Mouse (Mus musculus) spleen, adult 2 months (tissue): ENCODE measurements around the gene Itpkb.

Experiments
- CTCF ChIP-seq: fragments of 200-500 bp; IDR thresholded peaks from 2 replicates; pipeline ENCODE4 v1.5.1; 2011; ENCODE audit warnings: mild to moderate bottlenecking, inconsistent platforms; ENCODE audit not compliant: insufficient read depth, insufficient read length, insufficient replicate concordance; ENCODE audit errors: extremely low read depth
- POLR2A ChIP-seq: fragments of 200-500 bp; IDR thresholded peaks from 2 replicates; pipeline ENCODE4 v1.6.1; 2011; ENCODE audit warnings: low read depth, low read length, inconsistent platforms

GRCm38 (mm10) chr1:180288227-180288626 is 42.1 kb upstream of the Itpkb start:
- TF ChIP-seq CTCF (no peak), POLR2A (no peak)
